Mouse (Mus musculus) adrenal gland, postnatal 10 days (tissue): ENCODE measurements around the gene Sorcs1. TPM values are rescaled to one million over a fixed set of nuclear protein-coding genes. Genes with fewer than 3 reads are reported as not detected.

Experiments
- DNase-seq: peaks from one replicate; pipeline ENCODE4 v3.0.0; 2021; ENCODE audit warnings: mixed read lengths
- microRNA-seq: library from miRNA; unstranded; fragments of <30 nt; microRNA quantifications from one replicate; pipeline ENCODE4 v1.2.0, GENCODE M21; 2021
- total RNA-seq, 2 experiments: library from RNA; stranded (reverse); gene quantifications; 2 replicates each; pipeline ENCODE4 v1.2.3; 2021

Gene Sorcs1
- total RNA-seq, 2 experiments from 2014 or later, result 1.0 to 1.5 TPM

DNA sequence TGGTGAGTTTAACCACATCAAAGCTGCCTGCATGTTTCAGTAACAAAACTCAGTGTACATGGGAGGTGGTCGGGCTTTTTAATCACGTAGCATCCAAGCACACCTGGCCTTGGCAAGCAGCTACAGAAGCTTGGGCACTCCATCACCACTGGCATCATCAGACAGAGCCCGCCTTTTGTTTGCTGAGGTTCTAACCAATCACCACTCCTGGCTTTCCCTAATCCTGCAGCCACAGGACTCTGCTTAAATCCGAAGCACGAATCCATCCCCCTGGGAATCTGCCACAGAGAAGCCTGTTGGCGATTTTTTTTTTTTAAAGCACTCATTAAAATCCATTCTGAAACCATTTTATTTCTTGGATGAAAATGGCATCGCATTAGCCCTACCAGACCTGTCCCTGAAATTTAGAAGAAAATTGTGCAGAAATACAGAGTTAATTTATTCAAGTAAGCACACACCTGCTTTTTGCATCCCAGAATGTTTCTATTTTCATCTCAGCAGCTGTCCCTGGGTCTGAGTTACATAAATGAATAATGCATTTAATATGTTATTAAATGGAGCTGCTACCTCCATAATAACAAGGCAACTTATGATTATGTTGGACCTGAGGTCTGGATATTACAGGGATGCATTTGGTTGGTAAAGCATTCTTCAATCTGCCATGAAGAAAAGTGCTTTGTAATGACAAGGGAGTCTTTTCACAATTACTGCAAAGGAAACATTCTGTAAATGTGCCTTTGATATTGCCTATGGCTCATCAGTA lies 463.8 kb downstream of the Sorcs1 start:
- no peak for DNase-seq

DNA sequence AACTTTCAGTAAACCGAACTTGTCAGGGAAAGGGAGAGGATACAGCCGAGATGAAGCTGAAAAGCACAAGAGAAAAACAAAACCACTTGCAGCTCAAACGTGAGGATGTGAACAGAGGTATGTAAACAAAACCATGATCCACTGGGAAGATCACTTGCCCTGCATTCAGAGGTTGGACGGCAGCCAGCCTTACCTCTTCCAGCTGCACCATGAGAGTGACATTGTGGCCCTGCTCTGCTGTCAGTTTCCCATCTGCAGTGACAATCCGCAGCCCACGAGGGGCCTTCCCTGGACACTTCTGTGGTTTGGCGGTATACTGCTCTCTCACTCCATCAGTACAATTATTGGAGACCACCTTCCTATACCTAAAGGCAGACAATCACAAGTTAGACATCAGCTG lies 468.0 kb downstream of the Sorcs1 start:
- DNase-seq, result no peak

DNA sequence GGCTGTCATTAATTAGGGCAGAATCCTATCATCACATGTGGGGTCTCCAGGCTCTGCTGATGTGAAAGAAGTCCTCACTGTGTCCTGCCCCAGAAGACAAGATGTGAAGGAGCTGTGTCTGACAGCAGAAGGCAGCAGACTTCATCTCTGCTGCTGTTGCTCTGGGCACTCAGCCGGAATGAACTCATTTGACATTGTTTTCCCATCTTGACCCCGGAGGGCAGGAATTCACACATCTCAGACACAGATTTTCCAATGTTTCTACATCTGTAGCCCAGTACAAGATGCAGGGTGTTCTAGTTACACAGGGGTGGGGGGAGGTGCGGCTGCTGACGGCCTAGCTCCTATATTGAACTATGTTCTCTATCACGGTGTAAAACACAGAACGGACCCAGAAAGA lies 474.1 kb downstream of the Sorcs1 start:
- DNase-seq, result no peak

DNA sequence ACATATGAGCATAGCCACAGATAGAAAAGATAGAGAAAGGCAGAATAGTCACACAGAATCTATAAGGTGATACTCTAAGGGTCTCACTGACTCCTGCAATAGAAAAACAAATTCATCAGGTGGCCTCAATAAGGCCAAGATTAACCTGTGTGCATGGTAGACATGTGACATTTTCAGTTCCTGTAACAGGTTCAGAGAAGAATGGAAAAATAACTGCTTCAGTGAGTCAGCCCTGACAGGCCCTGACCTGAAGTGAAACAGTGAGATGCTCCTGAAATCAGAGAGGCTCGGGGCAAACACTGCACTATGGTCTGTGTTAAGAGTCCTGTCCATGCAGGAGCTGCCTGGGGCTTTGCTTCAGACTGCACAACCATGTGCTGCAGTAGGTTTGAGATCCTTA lies 481.9 kb downstream of the Sorcs1 start:
- no peak for DNase-seq

DNA sequence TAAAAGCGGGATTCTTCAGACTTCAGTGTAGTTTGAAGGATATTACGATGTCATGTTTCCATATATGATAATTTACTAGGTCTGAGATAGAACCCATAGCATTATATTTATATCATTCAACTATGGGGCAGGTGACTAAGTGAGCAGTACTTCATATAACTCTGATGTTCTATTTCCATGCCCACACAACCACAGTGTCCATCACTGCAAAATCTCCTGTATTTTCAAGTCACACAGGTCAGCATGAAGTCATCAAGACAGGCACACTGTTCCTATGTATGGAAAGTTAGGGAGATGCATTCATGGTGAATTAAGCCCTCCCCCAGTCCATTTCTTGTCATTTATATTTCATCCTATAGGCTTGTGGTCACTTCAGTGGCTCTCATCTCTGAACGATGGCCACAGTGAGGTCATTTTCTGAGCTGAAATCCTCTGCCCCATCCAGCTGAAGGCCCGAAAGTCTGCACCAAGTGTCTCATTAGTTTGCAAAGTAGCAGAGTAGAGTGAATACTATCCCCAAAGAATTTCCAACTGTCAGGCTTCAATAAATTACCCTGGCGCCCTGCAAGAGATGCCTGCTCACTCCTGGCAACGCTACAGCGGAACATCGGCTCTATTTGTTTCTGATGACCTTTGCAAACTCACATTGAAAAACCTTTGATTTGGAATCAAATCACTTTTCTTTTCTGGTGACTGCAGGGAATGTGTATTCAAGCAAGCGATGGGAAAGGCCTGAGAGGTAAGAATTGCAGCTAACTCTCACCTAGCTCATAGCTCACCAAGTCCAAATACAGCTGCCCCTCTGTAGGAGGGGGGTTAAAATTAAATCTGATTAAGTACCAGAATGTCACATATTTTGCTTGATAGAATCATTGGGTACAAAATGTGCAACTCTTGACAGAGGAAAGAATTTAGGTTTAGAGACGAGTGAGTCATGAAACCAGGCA lies 492.4 kb downstream of the Sorcs1 start:
- peak; percentile 6 for DNase-seq

DNA sequence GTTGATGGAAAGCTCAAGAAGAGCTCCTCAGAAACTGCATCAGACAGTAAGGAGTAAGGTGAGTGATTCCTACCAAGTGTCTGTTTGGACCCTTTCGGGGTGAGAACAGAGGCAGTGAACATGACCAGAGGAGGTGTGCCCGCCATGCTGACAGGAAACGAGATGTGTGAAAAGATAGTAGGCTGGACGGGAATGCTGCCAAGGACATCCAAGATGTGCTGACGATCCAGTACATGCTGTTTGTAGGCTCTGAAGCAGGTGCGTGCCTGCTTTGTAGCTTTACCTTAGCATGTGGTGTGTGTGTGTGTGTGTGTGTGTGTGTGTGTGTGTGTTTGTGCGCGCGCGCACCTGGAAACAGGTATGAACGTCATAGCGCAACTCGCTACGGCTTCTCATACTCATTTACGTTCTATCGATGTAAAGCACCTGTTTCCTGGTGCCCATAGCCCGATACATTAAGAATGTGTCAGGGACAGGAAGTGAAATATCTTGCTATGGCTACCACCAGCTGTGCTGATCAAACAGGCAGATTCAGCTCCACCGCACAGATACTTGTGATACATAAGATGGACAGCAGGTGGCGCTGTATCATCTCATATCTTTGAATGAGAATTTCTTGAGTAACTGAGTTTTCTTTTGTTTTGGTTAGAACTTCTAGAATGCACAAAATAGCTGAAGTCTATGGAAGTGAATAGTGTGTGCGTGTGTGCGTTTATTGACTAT lies 493.4 kb downstream of the Sorcs1 start:
- peak; percentile 63 for DNase-seq

DNA sequence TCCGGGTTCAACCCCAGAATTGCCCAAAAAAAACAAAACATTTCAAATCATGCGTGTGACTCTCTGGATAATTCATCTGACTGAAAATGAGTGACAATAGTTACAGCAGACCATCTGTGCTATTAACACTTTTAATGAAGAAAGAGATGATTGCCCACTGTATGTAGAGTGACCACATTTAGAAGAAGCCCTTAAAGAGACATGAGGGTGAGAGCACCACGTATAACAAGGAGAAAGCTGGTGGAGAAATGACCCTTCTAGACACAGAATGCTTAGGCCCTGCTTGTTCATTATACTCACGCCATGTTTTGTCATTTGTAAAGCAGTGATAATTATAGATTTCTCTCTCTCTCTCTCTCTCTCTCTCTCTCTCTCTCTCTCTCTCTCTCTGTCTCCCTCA lies 499.6 kb downstream of the Sorcs1 start:
- no peak for DNase-seq

DNA sequence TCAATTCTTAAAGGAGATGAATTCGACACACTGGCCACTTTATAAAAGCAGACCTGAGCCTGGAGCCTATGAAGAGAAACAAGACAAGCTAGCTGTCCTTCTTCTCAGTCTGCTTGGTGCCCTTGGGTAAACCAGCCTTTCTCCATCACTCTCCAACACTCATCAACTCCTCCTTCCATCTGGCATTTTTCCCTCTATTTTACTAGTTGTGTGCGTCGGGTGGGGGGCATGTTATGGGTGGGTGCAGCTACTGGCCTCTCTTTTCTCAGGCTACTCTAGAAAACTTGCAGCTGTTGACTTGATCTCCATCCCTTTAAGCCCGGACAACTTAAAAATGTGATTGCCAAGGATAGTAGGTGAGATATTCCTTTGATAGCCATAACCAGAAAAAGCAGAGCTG lies 500.3 kb downstream of the Sorcs1 start:
- no peak for DNase-seq

DNA sequence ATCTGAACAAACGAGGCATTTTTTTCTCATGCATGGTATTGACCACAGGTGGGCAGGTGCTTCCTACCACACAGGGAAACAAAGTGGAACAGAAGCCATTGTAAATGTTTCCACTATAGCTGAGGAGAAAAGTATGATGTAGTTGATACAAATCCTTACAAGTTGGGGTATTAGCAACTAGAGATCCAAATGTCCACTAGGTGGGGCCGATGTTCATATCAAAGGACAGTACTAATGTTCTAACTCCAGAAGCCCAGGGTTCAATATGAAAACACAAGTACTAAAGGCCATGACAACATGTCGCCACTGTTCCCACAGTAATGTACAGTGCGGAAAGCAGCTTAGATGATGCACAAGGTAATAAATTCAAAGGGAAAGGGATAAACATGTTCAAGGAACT lies 506.6 kb downstream of the Sorcs1 start:
- DNase-seq, result peak; percentile 23

DNA sequence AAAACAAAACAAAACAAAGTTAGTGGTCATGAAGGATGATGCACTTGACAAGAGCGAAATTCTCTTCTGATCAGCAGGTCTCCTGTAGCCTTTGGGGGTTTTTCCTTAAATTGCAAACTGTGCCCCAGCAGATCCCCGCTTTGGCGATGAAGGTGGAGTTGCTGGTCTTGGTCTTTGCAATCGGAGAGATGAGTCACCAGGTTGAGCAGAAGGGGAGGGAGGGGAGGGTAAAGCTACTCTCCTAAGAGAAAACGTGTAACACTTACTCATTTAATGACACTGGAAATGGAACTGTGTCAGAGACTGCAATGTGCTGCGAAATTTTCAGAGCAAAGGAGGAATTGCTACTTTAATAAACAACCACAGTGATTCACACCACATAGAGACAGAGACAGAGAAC lies 527.3 kb downstream of the Sorcs1 start:
- no peak for DNase-seq

DNA sequence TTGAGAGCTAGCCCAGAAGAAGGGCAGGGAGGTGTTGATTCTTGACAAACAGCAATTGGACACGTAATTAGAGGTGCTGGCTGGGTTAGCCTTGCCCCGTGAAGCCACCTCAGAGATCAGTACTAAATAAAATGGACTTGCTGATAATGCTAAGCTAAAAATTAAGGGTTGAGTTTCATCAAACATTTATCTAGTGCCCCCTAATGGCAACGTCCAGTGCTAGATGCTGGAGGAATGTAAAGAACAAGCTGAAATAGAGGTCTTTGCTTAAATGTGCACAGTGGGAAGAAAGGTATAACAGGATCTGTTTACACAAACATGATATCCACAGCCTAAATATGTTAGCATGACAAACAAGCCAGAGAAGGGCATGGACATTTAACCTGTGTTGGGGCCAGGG lies 532.5 kb downstream of the Sorcs1 start:
- no peak for DNase-seq

DNA sequence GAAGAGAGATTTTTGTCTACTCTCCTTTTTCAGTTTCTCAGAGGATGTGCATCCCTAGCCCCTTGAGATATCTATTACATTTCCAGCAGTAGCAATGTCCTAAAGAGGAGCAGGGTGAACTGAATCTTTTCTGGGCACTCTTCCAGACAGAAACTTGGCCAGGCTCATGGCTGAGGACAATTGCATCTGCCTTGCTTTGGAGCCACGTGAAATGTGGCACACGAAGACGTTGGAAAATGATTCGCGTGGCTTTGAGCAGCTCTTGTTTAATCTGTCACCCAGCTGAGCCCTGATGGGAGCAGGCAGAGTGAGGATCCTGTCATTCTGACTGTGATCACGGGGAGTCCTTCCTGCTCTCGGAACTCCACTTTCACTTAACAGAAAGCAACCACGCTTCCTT lies 536.6 kb downstream of the Sorcs1 start:
- peak; percentile 2 for DNase-seq

DNA sequence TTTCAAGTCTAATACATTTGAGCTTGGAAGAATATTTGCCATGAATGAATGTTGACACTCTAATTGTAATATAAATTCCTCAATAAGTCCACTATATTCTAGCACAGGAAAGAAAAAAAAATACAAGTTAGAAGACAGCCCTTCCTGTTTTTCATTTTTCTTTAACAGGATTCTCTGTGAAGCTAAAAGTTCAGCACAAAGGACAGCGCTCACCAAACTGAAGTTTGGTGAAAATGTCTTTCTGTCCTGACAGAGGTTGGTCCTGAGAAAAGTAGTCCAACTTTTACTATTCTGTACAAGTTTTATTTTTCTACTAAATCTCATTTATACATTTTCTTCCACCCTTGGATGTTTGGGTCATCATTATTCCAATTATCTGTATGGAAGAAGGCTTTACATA lies 543.8 kb downstream of the Sorcs1 start:
- no peak for DNase-seq

DNA sequence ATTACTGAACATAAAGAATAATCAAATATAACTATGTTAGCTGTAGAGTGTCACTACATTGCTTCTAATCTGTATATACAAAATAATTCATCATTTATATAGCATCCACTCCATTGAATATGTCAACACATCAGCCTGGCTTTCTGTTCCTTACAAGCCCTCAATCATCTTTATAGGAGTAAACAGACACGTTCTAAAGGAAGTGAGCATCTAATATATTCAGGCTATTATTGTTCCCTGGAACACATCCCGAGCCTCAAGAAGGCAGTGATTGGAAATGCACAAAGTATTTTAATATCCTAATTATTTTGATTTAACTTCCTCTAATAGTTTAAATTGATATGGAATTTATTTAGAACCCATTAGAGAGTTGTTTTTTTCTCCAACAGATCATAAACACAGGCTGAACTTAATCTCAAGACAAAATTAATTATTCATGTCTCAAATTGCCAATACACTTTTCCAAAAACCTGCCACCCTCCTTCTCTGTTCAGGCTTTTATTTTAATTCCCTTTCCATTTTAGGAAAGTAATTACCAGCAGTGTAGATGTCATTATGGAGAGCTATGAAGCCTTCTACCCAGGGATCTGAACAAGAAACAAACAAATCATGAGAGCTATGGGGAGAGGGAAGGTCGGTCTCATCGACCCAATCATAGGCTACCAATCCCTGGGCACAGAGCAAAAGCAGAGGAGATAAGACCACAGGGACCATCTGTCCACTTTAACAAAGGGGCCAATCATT lies 572.4 kb downstream of the Sorcs1 start:
- DNase-seq, result no peak

Small RNA genes within 50 kb of the gene (microRNA-seq; reads per million reads assigned to microRNA genes)
- not detected for gene Gm27749
